Mouse (Mus musculus) erythroid progenitor cell, adult 5-6 weeks (primary cell): Measurements from ENCODE around the gene Egf. TPM values are rescaled to one million over a fixed set of nuclear protein-coding genes. Genes with fewer than 3 reads are reported as not detected.

Experiments
- ATAC-seq: replicated peaks from 2 replicates; pipeline ENCODE4 v1.8.0; 2016; ENCODE audit warnings: moderate number of reproducible peaks, mild to moderate bottlenecking, moderate TSS enrichment, inconsistent platforms; ENCODE audit not compliant: poor library complexity, low FRiP score, severe bottlenecking
- total RNA-seq, 2 experiments: library from RNA; stranded (forward) in 1 of 2; stranded (reverse) in 1 of 2; fragments of 150-400 nt in 1 of 2; fragments of 186-747, 209-891 nt in 1 of 2; gene quantifications; 2 replicates each; pipeline versions ENCODE4 v1.2.3 to v1.2.4; 2015 to 2017; ENCODE audit warnings: low replicate concordance in 2 of 2

Egf gene
- total RNA-seq, 2 experiments from 2014 or later, result 0.42 to 2.4 TPM

DNA sequence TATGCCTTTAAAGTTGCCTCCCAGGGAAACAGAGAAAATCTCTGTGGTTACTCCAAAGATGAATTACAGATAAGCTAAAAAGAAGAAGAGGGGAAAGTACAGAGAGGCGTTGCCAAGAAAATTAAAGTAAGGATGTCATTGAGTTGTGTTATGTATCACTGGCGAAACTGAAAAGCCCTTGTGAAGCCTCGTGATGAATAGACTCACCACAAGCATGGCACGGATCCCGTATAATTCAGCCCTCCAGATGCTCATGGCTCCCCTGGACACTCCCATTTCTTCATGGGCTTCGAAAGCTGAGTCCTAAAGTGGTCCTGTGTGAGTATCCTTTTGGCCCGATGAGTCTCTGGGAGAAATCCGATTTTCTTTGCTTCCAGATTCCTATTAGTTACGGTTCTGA, 97.9 kb downstream of the Egf start:
- ATAC-seq, result no peak

DNA sequence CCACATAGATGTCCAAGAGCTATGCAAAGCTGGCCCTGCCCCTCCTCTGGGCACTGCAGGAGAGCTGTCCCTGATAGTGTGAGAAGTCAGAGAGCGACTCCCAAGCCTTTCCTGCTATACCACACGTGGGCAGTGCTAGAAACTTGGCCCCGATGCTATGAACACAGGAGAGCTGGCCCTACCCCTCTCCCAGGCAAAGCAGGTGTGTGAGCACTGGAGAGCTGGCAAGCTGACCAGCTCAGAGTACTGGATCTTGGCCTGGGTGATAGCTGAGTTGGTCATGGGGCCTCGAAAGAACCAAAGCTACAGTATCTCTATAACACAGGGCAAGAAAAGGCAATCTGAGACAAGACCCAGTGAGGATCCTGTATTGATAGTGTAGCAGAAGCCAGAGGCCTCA, 98.6 kb downstream of the Egf start:
- ATAC-seq, result no peak

DNA sequence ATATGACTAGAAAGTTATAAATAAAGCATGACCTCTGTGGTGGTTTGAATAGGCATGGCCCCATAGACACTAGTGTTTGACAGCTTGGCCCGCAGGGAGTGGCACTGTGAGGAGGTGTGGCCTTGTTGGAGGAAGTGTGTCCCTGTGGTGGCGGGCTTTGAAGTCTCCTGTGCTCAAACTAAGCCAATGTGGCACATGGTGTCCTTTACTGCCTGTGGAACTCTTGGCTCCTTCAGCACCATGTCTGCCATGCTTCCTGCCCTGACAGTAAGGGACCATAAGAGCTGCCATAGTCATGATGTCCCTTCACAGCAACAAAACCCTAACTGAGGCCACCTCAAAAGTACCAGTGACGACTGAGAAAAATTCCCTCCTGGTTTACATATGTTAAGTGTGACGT, 102.6 kb downstream of the Egf start:
- ATAC-seq, result no peak

DNA sequence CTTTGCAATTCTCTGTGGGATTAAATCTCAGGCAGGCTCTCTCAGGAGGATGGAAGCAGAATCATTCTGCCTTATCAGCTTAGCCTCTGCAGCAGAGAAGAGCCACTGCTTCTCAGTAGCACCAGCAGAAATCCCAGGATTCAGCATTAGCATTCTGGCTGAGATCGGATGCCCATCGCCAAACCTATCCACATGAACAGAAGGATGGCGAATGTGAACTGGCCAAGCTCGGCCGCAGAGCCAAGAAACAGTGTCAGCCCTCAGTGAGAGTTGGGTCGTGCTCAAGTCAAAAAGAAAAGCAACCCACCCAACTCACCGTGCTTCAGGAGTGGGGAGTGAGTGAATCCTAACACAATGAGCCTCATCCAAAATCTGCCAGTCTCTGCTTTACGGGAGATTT, 103.4 kb downstream of the Egf start:
- no peak for ATAC-seq

DNA sequence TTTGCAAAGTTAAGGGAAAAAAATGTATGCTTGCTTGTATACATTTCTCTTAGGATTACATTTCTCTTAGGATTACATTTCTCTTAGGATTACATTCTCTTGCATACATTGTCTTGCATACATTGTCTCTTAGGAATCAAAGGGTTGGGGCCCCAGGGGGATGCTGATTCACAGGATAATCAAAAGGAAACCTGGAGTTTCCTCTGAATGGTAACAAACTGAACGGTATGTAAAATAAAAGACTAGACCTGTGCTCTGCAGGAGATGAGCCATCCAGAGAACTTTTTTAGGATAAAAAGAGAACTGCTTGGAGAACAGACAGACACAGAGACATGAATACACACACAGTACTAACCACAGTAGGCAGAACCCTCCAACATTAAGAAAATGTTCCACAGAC, 104.2 kb downstream of the Egf start:
- ATAC-seq, result no peak

DNA sequence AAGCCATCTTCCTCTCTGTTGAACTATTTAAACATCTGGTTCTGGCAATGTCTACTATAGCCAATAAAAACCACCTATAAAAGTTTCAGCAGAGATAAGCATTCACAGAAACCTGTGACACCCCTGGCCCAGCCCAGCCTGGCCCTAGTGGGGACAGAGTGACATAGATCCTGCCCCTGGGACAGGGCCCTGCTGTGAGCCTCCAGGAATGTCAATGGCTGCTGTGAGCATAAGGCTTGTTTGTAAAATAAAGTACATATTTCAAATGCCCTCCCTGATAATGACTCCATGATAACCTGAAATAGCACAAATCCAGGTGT, 104.9 kb downstream of the Egf start:
- ATAC-seq, result no peak

DNA sequence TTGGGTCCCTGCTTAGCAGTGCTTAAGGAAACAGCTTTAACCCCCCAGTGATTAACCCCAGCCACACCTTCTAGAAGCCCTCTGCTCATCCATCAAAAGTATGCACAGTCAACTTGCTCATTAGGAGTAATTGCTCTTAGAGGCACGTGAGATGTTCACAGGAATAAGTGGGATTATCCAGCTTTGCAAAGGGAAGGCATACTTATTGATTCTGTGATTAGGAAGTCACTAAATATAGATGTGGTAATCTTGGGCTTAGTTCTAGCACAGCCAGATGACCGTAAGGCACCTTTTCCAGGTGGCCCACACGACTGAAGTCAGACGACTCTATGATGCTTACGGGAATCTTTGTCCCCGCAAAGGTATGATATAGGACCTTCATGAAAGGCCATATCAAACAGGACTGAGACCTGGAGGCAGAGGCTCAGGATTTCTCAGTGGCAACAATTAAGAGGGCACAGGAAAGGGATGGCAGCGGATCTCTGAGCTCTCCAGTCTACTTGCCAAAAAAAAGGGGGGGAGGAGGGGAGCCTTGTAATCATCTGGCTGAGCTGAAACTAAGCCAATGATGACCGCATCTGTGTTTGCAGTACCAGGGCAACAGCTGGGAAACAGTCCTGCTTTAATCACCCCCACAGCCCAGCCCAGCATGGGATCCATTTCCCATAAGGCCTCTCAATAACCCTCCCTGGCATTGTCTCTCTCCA, 105.4 kb downstream of the Egf start:
- no peak for ATAC-seq

GRCm38 (mm10) chr3:129648598-129648997, 106.5 kb downstream of the Egf start:
- no peak for ATAC-seq

DNA sequence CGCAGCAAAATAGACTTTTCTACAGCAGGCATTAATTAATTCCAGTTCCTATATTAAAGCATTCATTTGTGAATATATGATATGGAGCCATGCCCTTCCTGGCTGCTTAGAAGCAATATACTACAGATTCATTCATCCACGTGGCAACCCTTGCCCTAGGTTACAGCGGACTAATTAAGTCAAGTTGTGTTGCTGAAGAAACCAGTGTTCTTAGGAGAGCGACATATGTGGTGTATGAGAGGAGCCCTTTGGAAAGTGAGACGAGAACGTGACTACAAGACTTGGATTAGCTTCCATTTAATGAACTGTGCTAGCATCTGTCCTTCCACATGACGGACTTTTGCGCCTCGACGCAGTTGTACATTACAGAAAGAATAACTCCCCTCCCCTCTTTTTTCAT, 107.8 kb downstream of the Egf start:
- no peak for ATAC-seq

DNA sequence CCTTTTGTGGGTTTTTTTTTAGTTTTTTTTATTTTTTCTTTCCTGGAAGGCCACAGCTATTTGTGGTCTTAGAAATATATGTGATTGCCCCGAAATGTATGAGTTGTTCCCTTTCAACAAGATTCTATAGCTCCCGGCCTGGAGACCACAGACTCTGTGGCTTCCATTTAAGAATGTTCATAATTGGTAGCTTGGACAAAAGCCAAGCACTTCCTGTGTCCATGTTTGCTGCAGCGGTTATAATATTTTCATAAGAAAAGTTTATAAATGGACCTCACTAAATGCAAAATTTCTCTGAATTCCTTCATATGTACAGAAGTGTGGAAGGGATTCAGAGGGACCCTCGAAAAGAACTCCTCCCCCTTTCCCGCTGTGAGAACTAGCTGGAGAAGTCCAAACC, 108.3 kb downstream of the Egf start:
- no peak for ATAC-seq

DNA sequence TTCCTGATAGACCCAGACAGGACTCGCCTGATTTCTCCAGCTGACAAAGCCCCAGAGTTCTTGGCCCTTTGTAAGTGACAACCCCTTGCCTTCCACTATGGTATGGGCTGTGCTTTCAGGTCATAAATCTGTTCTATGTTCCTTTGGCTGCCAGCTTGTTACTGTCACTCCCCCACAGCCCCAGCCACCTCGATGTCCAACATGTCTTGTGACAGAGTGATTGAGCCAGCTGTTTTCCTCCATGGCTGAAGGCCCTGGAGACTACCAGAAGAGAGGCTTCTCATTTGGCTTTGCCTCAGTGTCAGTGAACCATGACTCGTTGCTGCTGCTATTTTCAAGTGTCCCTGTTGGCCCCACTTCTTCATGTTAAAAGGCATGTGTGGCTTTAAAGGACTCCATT, 109.7 kb downstream of the Egf start:
- no peak for ATAC-seq

GRCm38 (mm10) chr3:129641621-129642020, 113.5 kb downstream of the Egf start:
- ATAC-seq, result no peak

- no peak for ATAC-seq
Observed at GRCm38 (mm10) chr3:129640211-129641000, 114.7 kb downstream of the Egf start.

GRCm38 (mm10) chr3:129639701-129640100, 115.4 kb downstream of the Egf start:
- no peak for ATAC-seq

GRCm38 (mm10) chr3:129637446-129637845, 117.7 kb downstream of the Egf start:
- ATAC-seq, result no peak

DNA sequence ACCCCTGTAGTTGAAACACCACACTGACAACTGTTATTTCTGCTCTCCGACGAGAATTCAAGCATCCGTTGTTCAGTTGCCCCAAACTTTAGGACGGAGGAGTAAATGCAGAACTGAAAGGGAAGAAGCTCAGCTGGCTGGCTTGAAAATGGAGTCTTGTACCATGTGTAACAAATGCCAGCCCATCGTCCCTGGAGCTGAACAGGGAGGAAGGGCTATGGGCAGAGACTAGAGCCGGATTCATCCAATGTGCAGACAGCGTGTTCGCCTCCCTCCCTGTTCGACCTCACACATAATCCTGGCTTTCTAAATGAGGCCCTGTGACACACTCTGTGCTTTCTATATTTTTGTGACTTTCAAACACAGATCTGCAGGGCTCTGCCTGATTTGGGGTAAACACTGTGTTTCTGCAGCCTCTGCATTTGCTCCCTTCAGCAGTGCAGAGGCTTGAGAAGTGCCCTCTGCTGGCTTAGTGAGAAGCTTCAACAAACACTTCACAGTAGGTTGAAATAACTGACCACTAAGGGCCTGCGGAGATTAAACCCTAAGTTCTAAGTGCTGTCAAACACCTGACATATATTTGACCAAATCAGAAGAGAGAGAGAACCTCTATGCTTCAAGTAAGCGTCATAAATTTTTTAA, 120.7 kb downstream of the Egf start:
- no peak for ATAC-seq

DNA sequence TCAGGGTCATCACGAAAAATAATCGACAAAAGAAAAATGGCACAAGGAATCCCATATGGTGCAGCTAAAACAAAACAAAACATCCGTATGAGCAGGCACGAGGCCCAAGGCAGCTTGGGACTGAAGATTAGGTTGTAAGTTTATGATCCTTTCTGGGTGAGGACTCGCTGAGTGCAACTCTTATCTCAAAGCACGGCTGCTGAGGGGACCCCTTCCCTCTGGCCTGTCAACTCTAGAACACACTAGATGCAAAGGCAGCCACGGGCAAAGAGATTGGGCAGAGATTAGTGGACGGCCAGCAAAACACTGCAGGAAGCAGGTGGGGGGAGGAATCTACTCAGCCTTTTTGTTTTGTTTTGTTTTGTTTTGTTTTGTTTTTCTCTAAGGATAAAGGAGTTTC, 121.6 kb downstream of the Egf start:
- no peak for ATAC-seq

- no peak for ATAC-seq
Observed at GRCm38 (mm10) chr3:129631857-129632256, 123.3 kb downstream of the Egf start.

- no peak for ATAC-seq
Observed at GRCm38 (mm10) chr3:129631018-129631417, 124.1 kb downstream of the Egf start.
